Mouse (Mus musculus): Measurements from ENCODE around the gene Esp22. TPM values are rescaled to one million over a fixed set of nuclear protein-coding genes. Genes with fewer than 3 reads are reported as not detected.
"Not testable (repeated sequence)": the region's sequence is repeated elsewhere in the genome, so short reads cannot be mapped to it uniquely, and the experiment has no call there.

Gene Esp22
- polyA plus RNA-seq (2016; fragmentation: Nextera tagmentation; extraction: Ambion mirVana), result not detected in 2 replicates

DNA sequence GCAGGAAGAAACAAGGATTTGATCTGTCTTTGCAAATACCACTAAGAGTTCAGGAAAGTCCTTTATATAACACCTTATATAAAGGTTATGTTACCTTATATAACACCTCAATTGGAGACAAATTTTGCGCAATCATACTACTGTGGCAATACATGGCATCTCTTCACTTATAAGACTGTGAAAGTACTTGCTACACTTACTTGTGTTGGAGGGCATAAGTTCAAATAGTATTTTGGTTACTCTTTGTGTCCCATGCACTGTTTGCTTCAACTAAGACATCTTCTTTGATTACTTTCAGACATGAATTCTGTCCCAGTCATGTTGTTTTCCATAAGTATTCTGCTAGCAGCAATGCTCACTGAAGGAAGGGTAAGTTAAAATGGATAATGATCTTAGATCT lies at the start of gene Esp22:
Gene Esp22, plus strand, starts transcription at position 301 of the 400 bp plus-strand sequence.
- no peak for DNase-seq (ENCODE audit: low spot score)
- H3K27ac ChIP-seq (replicated peaks), result no peak within 1 kb of the TSS
- no peak within 1 kb of the TSS for H3K4me3 ChIP-seq
- H3K27me3 ChIP-seq (ENCODE audit: low read depth, poor library complexity, severe bottlenecking), result no peaks in the 10 kb centered on the region
- peaks cover 7% of the 10 kb centered on the region for H3K9me3 ChIP-seq (replicated peaks)
- 91% methylated on average over 1 of the region's 1 CpGs for WGBS
- H3K4me1 ChIP-seq, result no peaks in the 10 kb centered on the region
- no peaks in the 10 kb centered on the region for H3K36me3 ChIP-seq

DNA sequence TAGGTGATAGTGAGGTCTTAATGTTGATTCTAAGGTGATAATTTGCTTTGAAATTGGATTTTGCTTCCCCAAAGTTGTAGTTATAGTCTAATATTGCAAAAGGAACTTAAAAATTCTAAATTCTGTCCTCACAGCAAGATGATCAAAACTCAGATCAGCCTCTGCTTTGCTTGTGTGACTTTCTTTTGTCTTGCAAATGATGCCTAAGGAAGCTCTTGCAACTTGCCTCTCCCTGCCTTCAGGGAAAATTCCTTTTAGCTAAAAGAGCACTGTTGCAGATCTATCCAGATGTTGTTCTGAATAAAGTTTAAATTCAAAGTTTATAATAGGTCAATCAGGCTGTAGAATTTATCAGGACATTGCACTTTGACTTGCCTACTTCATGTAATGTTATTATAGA lies 31.5 kb upstream of the Esp22 start:
- peaks cover 27% of the 10 kb centered on the region for H3K9me3 ChIP-seq (replicated peaks)
- H3K27ac ChIP-seq (replicated peaks), result no peak overlapping the region
- no peaks in the 10 kb centered on the region for H3K4me1 ChIP-seq
- no peaks in the 10 kb centered on the region for H3K36me3 ChIP-seq
- no peak for DNase-seq (ENCODE audit: low spot score)
- H3K4me3 ChIP-seq, result no peak overlapping the region
- no peaks in the 10 kb centered on the region for H3K27me3 ChIP-seq (ENCODE audit: low read depth, poor library complexity, severe bottlenecking)

DNA sequence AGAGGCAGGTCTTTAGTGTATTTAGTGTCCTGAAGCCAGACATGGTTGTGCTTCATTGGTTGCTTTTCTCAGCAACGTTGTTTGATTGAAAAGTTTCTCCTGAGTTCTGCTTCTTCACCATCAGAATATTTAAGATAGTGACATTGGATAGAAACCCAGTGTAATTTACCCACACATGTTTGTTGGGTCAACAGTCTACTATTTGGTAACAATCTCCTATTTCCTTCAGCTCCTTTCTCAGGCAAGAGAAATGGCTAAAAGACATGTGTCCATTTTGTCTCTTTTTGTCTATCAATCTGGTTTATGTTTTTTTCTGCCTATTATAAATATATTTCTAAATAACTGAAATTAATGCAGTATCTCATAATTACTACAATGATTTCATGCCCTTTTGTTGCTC lies 18.2 kb upstream of the Esp22 start, which contains the start of gene Esp23:
Gene Esp23, minus strand, starts transcription at position 101 of the 400 bp plus-strand sequence.
- no peak for DNase-seq (ENCODE audit: low spot score)
- Histone ChIP-seq H3K4me1 (no peaks in the 10 kb centered on the region), H3K9me3 (replicated peaks) (peaks cover 16% of the 10 kb centered on the region), H3K27me3 (ENCODE audit: low read depth, poor library complexity, severe bottlenecking) (no peaks in the 10 kb centered on the region), H3K4me3 (no peak within 1 kb of the TSS), H3K36me3 (no peaks in the 10 kb centered on the region), H3K27ac (replicated peaks) (no peak within 1 kb of the TSS)
- 65% methylated on average over 1 of the region's 1 CpGs for WGBS

DNA sequence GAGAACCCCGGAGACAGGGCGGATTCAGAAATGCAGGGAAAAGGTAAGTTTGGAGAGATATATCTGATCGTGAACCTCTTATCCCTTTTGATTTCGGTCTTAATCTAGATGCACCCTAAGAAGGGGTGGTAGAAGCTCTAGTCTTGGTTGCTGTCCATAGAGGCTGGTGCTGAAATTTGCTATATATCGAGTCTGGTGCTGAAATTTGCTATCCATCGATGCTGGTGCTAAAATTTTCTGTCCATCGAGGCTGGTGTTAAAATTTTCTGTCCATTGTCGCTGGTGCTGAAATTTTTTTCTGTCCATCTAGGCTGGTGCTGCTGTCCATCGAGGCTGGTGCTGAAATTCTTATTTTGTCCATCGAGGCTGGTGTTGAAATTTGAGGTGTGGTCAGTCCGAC lies 12.0 kb downstream of the Esp22 start:
- not testable (repeated sequence) for H3K4me1 ChIP-seq; H3K4me3 ChIP-seq; H3K27ac ChIP-seq (replicated peaks); H3K27me3 ChIP-seq (ENCODE audit: low read depth, poor library complexity, severe bottlenecking); DNase-seq (ENCODE audit: low spot score); H3K36me3 ChIP-seq
- WGBS, result 74% methylated on average over 11 of the region's 11 CpGs
- H3K9me3 ChIP-seq (replicated peaks), result peaks cover 46% of the 10 kb centered on the region

DNA sequence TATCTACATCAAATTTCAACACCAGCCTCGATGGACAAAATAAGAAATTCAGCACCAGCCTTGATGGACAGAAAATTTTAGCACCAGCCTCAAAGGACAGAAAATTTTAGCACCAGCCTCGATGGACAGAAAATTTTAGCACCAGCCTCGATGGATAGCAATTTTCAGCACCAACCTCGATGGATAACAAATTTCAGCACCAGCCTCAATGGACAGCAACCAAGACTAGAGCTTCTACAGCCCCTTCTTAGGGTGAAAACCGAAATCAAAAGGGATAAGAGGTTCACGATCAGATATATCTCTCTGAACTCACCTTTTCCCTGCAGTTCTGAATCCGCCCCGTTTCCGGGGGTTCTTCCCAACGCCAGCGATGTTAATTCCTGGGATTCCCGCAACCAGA lies 34.0 kb downstream of the Esp22 start:
- DNase-seq (ENCODE audit: low spot score); H3K27me3 ChIP-seq (ENCODE audit: low read depth, poor library complexity, severe bottlenecking); H3K4me3 ChIP-seq; H3K4me1 ChIP-seq; H3K27ac ChIP-seq (replicated peaks); H3K36me3 ChIP-seq: not testable (repeated sequence)
- H3K9me3 ChIP-seq (replicated peaks), result peaks cover 41% of the 10 kb centered on the region
- WGBS, result 78% methylated on average over 12 of the region's 12 CpGs

Other genes starting within 250 kb of the Esp22 start
- gene Esp24, start 58.6 kb upstream of the Esp22 start, polyA plus RNA-seq (2016; fragmentation: Nextera tagmentation; extraction: Ambion mirVana), result not detected in 2 replicates
- gene Gm21903, start 52.0 kb upstream of the Esp22 start, polyA plus RNA-seq (2016; fragmentation: Nextera tagmentation; extraction: Ambion mirVana), result not detected in 2 replicates
- gene Esp23, start 18.3 kb upstream of the Esp22 start, polyA plus RNA-seq (2016; fragmentation: Nextera tagmentation; extraction: Ambion mirVana), result not detected in 2 replicates

Data from midbrain, embryonic 10.5 days (tissue).